11 mouse cellular contexts compared by ENCODE assay signal in the genomic region with DNA sequence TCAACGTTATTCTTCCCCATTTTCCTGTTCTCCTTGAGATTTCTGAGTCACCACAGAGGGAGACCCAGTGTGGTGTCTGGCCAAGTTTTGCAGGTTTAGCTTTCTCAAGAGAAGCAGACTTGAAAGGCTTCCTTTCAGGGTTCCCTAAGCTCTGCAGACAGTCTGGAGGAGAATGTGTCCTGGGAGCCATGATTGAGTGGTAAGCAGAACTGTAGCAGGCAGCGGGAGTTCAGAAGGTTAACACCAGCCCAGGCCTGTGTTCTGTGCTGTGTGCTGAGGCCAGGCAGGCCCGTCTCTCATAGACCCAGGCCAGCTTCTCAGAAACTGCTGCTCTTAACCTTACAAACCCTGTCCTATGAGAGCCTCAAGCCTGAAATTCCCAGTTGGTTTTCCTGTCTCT.
A peak's percentile ranks its signal among the peaks of the same experiment; 100 is the strongest.
DNase-seq lines count a peak whose midpoint lies in the region; ATAC-seq lines count a peak whose summit lies in the region.
"Had no signal": no experiment of that assay in that cellular context is flagged by ENCODE, and none has a peak within 500 bp of the region (broad histone marks: within the 10 kb centered on the region; RNA-seq: fewer than 3 reads in every experiment).

No protein-coding gene starts in this region.

- no peaks in the 10 kb centered on the region for H3K27me3 ChIP-seq in forebrain, embryonic 11.5 days (ENCODE audit: control insufficient read depth, insufficient read depth, low read length)
- no peaks in the 10 kb centered on the region for H3K27me3 ChIP-seq in forebrain, embryonic 13.5 days
- no peaks in the 10 kb centered on the region for H3K27me3 ChIP-seq in kidney, embryonic 15.5 days
- H3K27me3 ChIP-seq in limb, embryonic 13.5 days: no peaks in the 10 kb centered on the region
- H3K27me3 ChIP-seq: midbrain, embryonic 15.5 days; Patski had no signal

- no peak overlapping the region for H3K9ac ChIP-seq in forebrain, embryonic 11.5 days (ENCODE audit: low read length)
- no peak overlapping the region for H3K9ac ChIP-seq in forebrain, embryonic 13.5 days
- H3K9ac ChIP-seq in kidney, embryonic 15.5 days: no peak overlapping the region
- no peak overlapping the region for H3K9ac ChIP-seq in limb, embryonic 13.5 days
- H3K9ac ChIP-seq: midbrain, embryonic 15.5 days had no signal

- H3K36me3 ChIP-seq in forebrain, embryonic 11.5 days (ENCODE audit: control insufficient read depth, insufficient read depth, low read length): no peaks in the 10 kb centered on the region
- no peaks in the 10 kb centered on the region for H3K36me3 ChIP-seq in forebrain, embryonic 13.5 days (ENCODE audit: poor library complexity, severe bottlenecking)
- H3K36me3 ChIP-seq in kidney, embryonic 15.5 days: no peaks in the 10 kb centered on the region
- H3K36me3 ChIP-seq in limb, embryonic 13.5 days: 0 out of 2 replicates have a peak, but pooled peaks cover 4% of the 10 kb centered on the region
- H3K36me3 ChIP-seq: midbrain, embryonic 15.5 days had no signal

- H3K4me2 ChIP-seq in forebrain, embryonic 11.5 days (ENCODE audit: low read depth, low read length, severe bottlenecking): no peak overlapping the region
- H3K4me2 ChIP-seq in forebrain, embryonic 13.5 days: no peak overlapping the region
- H3K4me2 ChIP-seq in kidney, embryonic 15.5 days: no peak overlapping the region
- H3K4me2 ChIP-seq in limb, embryonic 13.5 days (replicated peaks): no peak overlapping the region
- H3K4me2 ChIP-seq: midbrain, embryonic 15.5 days had no signal

- DNase-seq in forebrain, embryonic 11.5 days (ENCODE audit: low spot score): peak; percentile 18
- DNase-seq in kidney, adult 9 months: no peak
- peak; percentile 58 for DNase-seq in adrenal gland, postnatal 14 days
- no peak for DNase-seq in ovary, adult 18-20 months (ENCODE audit: low spot score)
- DNase-seq in thymus, postnatal 4 days: no peak
- DNase-seq: liver had no signal

- ATAC-seq in forebrain, embryonic 11.5 days (replicated peaks; ENCODE audit: low FRiP score): no peak
- ATAC-seq in forebrain, embryonic 13.5 days: no peak
- peak; percentile 42 for ATAC-seq in kidney, embryonic 15.5 days (replicated peaks; ENCODE audit: low FRiP score)
- peak; percentile 73 for ATAC-seq in limb, embryonic 13.5 days (ENCODE audit: low FRiP score, low read depth)
- ATAC-seq: midbrain, embryonic 15.5 days; Patski had no signal

- H3K9me3 ChIP-seq in forebrain, embryonic 11.5 days (ENCODE audit: control insufficient read depth, low read length): no peaks in the 10 kb centered on the region
- H3K9me3 ChIP-seq in forebrain, embryonic 13.5 days (replicated peaks): no peaks in the 10 kb centered on the region
- H3K9me3 ChIP-seq in kidney, embryonic 15.5 days (replicated peaks): no peaks in the 10 kb centered on the region
- no peaks in the 10 kb centered on the region for H3K9me3 ChIP-seq in limb, embryonic 13.5 days
- H3K9me3 ChIP-seq: midbrain, embryonic 15.5 days had no signal

- 79% methylated on average over 3 of the region's 3 CpGs for WGBS in forebrain, embryonic 11.5 days
- 76% methylated on average over 3 of the region's 3 CpGs for WGBS in forebrain, embryonic 13.5 days
- WGBS in kidney, embryonic 15.5 days: 36% methylated on average over 3 of the region's 3 CpGs
- WGBS in limb, embryonic 13.5 days: 31% methylated on average over 3 of the region's 3 CpGs

- H3K27ac ChIP-seq in forebrain, embryonic 11.5 days (ENCODE audit: low read depth, low read length): no peak overlapping the region
- H3K27ac ChIP-seq in forebrain, embryonic 13.5 days: no peak overlapping the region
- H3K27ac ChIP-seq in kidney, embryonic 15.5 days: peak overlapping the region; percentile 43; the same call in 1 of the 2 replicates
- H3K27ac ChIP-seq in limb, embryonic 13.5 days: peak overlapping the region; percentile 69; the same call in 1 of the 2 replicates
- H3K27ac ChIP-seq: midbrain, embryonic 15.5 days had no signal

- H3K4me3 ChIP-seq in forebrain, embryonic 11.5 days (ENCODE audit: low read depth, low read length): no peak overlapping the region
- no peak overlapping the region for H3K4me3 ChIP-seq in forebrain, embryonic 13.5 days
- H3K4me3 ChIP-seq in kidney, embryonic 15.5 days (replicated peaks): no peak overlapping the region
- H3K4me3 ChIP-seq in limb, embryonic 13.5 days: no peak overlapping the region
- H3K4me3 ChIP-seq: midbrain, embryonic 15.5 days had no signal

- H3K4me1 ChIP-seq in forebrain, embryonic 11.5 days (replicated peaks; ENCODE audit: control insufficient read depth, insufficient read depth, low read length): no peaks in the 10 kb centered on the region
- H3K4me1 ChIP-seq in forebrain, embryonic 13.5 days: 0 out of 2 replicates have a peak, but pooled peaks cover 5% of the 10 kb centered on the region
- H3K4me1 ChIP-seq in kidney, embryonic 15.5 days: peaks cover 15% of the 10 kb centered on the region
- H3K4me1 ChIP-seq in limb, embryonic 13.5 days: peaks cover 15% of the 10 kb centered on the region; the same call in 1 of the 2 replicates
- H3K4me1 ChIP-seq: midbrain, embryonic 15.5 days had no signal

Comparison
In these comparisons a context has a peak if more than half of its experiments do, and no peak if none do; other contexts are left out.
1. ATAC-seq: peak in kidney, embryonic 15.5 days (single experiment) and limb, embryonic 13.5 days (single experiment); none in forebrain, embryonic 11.5 days (single experiment) and forebrain, embryonic 13.5 days (single experiment).
2. DNase-seq: peak in forebrain, embryonic 11.5 days (single experiment) and adrenal gland, postnatal 14 days (single experiment); none in kidney, adult 9 months (single experiment), ovary, adult 18-20 months (single experiment) and thymus, postnatal 4 days (single experiment).
3. H3K27ac ChIP-seq: peak in kidney, embryonic 15.5 days (single experiment) and limb, embryonic 13.5 days (single experiment); none in forebrain, embryonic 11.5 days (single experiment) and forebrain, embryonic 13.5 days (single experiment).